Mouse (Mus musculus) kidney, postnatal 14 days (tissue): Measurements from ENCODE around the gene Crtac1.

Experiments used
- DNase-seq: peaks from one replicate; pipeline ENCODE4 v3.0.0; 2022; ENCODE audit warnings: mixed read lengths

Crtac1 gene

DNA sequence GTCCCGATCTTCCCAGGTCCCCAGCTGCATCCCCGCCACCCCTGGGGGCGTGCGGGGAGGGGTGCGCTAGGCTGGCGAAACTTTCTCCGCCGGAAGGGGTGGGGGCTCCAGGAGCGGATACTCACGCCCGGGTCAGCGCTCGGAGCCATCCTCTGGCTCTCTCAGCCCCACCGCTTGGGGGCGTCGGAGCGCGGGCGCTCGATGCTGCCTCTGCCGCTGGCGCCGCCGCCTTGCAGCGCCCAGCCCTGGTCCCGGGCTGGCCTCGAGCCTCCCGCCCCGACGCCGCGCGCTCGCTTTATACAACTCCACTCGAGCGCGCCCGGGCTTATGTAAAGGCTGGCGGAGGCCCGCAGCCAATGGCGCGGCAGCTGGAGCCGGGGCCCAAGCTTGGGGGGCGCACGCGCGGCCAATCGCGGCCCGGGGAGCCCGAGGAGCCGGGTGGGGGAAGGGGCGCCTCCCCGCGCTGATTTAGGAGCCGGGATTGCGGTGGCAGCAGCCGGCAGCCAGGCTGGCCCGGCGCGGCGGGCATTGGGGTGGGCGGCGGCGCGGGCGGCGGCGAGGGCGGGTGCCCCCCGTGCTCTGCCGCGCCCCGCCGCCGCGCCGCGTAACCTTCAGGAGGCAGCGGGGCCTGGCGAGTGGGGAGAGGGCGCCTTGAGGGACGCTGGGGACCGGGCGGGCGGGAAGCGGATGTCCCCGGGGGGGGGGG is at the start of gene Crtac1:
Gene Crtac1 (minus strand): TSS at position 299 of the 706 bp plus-strand sequence.
- DNase-seq: peak; percentile 69

GRCm38 (mm10) chr19:42478303-42478702 is 46.7 kb upstream of the Crtac1 start:
- DNase-seq: no peak

GRCm38 (mm10) chr19:42477769-42478168 is 46.2 kb upstream of the Crtac1 start:
- no peak for DNase-seq

DNA sequence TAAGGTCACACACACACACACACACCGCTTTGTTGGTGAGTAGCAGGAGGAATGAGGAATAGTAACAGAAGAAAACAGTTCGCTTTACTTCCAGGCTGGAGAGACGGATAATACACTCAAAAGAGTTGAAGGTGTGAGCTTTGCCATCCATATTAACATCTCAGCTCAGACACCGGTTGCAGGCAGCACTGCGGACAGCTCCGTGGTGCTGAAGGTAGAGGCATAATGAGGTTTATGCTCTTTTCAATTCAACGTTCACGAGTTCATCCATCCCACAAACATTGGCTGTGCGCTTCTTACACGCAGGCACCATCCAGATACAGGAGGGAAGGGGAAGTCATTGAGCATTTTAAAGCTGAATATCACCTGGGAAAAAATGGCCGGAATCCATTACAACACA is 41.2 kb upstream of the Crtac1 start:
- peak; percentile 13 for DNase-seq

DNA sequence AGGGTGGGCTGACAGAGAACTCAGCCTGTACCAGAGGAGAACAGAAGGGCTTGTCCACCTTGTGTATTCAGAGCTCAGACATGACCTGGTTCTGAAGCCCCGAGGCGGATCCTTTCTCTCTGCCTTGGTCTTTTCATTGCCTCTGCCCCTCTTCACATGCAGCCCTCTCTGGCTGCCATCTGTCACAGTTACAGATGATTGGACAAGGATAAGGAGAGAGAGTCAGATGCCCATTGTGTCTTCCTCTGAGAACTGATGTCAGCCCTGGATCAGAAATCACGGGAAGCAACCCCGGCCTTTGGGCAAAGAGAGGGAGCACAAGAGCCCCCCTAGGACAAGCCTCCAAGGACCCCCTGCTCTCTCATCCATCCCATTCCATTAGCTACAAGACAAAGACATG is 40.0 kb upstream of the Crtac1 start:
- no peak for DNase-seq

- DNase-seq: no peak
Observed at GRCm38 (mm10) chr19:42461851-42462250, 30.3 kb upstream of the Crtac1 start.

GRCm38 (mm10) chr19:42461353-42461752 is 29.8 kb upstream of the Crtac1 start:
- no peak for DNase-seq

DNA sequence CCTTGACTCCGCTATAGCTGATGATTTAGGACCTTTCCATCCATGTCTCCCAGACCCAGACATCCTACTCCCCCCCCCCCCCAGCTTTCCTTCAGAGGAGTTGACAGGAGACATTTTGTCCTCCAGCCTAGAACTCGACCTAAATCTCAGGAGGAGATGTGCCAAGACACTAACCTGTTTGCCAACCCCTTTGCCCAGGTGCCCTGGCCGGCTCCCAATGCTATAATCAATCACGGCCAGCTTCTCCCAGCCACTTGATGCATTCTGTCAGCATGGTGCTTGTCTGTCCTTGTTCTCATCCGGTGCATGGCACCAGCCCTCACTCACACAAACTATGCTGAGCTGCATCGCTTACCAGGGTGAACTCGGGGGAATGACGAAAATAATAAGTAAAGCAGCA is 27.9 kb upstream of the Crtac1 start:
- DNase-seq: no peak

DNA sequence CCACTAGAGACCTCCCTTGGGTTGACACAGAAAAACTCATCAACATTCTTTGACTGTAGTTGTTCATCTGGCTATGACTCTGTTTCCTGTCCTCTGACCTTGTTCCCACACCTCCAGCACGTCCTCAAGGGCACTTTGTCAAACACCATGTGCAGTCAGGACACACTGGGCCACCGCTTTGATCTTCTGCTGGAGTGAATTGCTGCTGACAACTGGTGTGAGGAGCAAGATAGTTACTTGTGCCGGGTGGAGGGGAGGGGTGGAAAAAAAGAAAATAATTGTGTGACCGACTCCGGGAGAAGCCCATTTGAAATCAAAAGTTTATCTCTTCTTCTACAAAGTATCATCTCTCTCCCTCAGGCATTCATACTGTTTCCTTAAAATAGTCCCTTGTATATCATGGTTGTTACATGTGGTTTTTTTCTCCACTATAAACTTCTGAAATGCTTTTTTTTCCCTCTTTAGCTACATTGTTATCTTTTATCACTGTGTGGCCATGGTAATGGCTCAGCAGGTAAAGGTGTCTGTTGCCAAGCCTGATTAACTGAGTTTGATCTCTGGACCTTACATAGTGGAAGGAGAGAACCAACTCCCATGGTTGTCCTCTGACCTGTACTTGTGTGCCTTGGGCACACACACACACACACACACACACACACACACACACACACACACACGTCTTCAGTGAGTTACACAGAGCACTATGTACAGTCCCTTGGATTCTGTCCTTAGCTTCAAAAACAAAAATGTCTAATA is 23.1 kb upstream of the Crtac1 start:
- no peak for DNase-seq

DNA sequence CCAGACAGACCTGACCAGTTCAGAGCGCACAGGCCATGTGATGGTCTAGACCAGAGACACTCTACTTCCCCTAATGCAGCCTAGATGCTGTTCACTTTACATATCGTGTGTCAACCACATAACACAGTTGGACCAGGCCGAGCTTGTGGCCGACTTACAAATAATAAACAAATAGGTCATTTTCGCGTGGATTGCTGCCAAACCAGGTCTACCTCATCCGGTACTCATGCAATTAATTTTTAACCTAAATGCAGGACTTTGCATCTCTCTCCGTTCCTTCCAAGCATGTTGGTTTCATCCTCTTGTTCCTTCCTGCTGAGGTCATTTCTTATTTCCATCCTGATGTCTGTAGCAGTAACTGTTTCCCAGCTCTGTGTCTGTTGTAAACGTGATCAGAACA is 22.4 kb upstream of the Crtac1 start:
- peak; percentile 70 for DNase-seq

DNA sequence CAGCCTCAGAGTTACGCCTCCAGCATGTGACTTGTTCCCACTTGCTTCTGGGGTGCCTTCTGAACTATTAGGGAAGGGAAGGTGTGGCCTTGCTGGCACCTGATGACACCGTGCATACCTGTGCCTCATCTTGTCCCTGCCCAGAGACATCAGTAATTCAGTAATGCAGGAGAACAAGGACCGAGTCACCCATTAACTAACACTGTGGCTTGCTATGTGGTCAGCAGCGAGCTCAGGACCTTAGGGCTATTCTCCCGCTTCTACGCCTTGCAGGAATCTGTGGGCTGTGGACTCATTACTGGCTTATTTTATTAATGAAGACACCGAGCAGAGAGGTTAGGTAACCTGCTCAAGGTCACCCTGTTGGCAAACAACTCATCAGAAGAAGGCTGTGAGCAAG is 21.0 kb upstream of the Crtac1 start:
- peak; percentile 58 for DNase-seq

GRCm38 (mm10) chr19:42448539-42448938 is 17.0 kb upstream of the Crtac1 start:
- DNase-seq: no peak

GRCm38 (mm10) chr19:42443887-42444409 is 12.4 kb upstream of the Crtac1 start:
- peak; percentile 18 for DNase-seq

DNA sequence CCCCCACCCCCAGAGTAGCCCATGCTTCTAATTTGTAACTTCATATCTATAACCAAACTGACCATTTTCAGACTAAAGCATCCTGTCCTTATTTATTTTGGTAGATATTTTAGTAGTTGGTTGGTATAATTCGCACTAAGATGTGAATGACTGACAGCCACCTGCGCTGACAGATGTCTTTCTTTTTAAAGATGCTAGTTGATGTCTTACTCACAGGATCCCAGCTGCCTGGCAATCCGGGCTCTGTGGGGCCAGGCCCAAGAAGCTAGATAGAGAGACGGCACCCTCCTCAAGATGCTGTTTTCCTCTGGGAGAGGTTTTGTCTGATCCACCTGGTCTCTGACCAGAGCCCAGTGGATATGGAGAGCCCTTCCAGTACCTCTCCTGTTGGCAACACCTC is 11.7 kb upstream of the Crtac1 start:
- DNase-seq: no peak

- no peak for DNase-seq
Observed at GRCm38 (mm10) chr19:42442246-42443197, 10.9 kb upstream of the Crtac1 start.

DNA sequence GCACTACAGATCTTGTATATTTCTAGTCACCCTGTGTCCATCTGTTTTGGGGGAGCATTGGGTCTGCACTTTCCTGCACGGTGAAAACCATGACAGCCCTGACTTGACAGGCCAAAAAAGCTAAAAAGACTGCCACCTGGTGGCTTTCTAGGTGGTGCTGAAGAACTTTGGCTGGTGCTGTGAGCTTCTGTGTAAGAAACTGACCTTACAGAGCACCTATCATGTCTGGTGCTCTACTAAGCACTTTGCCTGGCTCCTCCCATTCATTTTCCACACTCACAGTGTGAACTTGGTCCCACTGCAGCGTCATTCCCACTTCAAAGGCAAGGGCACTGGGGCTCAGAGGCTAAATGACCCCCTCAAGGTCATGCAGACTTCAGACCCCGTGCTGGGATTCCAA is 8.5 kb upstream of the Crtac1 start:
- no peak for DNase-seq

DNA sequence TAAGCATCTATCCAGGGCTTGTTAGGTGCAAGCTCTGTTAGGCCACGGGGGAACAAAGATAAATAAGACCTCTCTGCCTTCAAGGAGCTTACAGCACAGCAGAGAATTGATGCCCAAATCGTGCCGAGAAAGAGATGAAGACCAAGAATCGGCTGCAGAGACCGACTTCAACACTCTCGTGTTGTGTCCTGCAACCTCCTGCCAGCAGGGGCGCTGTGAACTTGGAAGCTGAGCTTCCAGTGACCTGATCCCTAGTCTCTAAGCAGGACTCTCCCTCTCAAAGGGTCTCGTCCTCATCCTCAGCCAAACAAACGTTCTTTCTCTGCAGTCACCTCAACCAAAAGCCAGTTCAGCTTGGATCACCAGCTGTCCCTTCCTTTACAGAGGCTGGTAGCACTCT is 7.8 kb upstream of the Crtac1 start:
- DNase-seq: no peak

GRCm38 (mm10) chr19:42435621-42436020 is 4.0 kb upstream of the Crtac1 start:
- no peak for DNase-seq

- no peak for DNase-seq
Observed at GRCm38 (mm10) chr19:42432761-42433160, 1.2 kb upstream of the Crtac1 start.

- DNase-seq: peak; percentile 36
Observed at GRCm38 (mm10) chr19:42432191-42432590, 608 bp upstream of the Crtac1 start.

GRCm38 (mm10) chr19:42430981-42431380 is 602 bp downstream of the Crtac1 start:
- DNase-seq: no peak

DNA sequence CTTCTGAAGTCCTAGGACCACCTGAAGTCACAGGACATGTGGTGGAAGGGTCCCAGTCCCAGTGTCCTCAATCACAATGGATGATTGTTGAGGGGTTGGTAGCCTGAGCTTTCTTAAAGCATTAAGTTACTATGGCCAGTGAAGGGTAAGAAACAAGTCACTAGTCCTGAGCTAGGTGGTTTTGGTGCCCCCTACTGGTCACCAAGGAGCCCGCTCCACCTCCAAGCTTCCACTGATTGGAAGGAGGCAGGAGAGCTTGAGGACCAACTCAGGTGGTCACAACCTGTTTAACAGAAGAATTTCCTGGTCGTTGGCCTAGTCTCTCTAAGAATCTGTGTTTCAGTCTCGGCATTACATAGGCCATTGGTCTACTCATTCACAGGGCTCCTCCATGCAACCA is 2.2 kb downstream of the Crtac1 start:
- DNase-seq: peak; percentile 24

GRCm38 (mm10) chr19:42425208-42425607 is 6.4 kb downstream of the Crtac1 start:
- peak; percentile 27 for DNase-seq
